Mouse (Mus musculus) stomach, postnatal 0 days (tissue): ENCODE measurements around the gene Heatr6. TPM values are rescaled to one million over a fixed set of nuclear protein-coding genes. Genes with fewer than 3 reads are reported as not detected.

Experiments used
- ATAC-seq: fragments of 200-750 bp; cut with Nextera tagmentation; 2 replicates; pipeline ENCODE4 v1.8.0; 2017; ENCODE audit not compliant: low FRiP score, low TSS enrichment
- DNase-seq: peaks from one replicate; pipeline ENCODE4 v3.0.0-alpha.2; 2016; ENCODE audit warnings: low spot score
- H3K27ac ChIP-seq: fragments of 300-500 bp; sonication (generic); replicated peaks from 2 replicates; pipeline ENCODE4 v1.5.1; 2014; ENCODE audit warnings: mild to moderate bottlenecking, control low read depth
- H3K27me3 ChIP-seq: fragments of 300-500 bp; sonication (generic); 2 replicates; pipeline ENCODE4 v1.6.1; 2014; ENCODE audit warnings: low read length; ENCODE audit not compliant: control insufficient read depth, insufficient read depth
- H3K36me3 ChIP-seq: fragments of 300-500 bp; sonication (generic); 2 replicates; pipeline ENCODE4 v1.6.1; 2014; ENCODE audit warnings: low read length, mixed read lengths; ENCODE audit not compliant: control insufficient read depth, insufficient read depth
- H3K4me1 ChIP-seq: fragments of 300-500 bp; sonication (generic); replicated peaks from 2 replicates; pipeline ENCODE4 v1.6.1; 2014; ENCODE audit warnings: antibody characterized with exemption; ENCODE audit not compliant: control insufficient read depth, insufficient read depth
- H3K4me2 ChIP-seq: fragments of 300-500 bp; sonication (generic); replicated peaks from 2 replicates; pipeline ENCODE4 v1.6.1; 2014; ENCODE audit warnings: low read depth, mild to moderate bottlenecking, control low read depth, moderate library complexity
- H3K4me3 ChIP-seq: fragments of 300-500 bp; sonication (generic); 2 replicates; pipeline ENCODE4 v1.5.1; 2014; ENCODE audit warnings: low read depth, low read length, control low read depth
- H3K9ac ChIP-seq: fragments of 300-500 bp; sonication (generic); 2 replicates; pipeline ENCODE4 v1.6.1; 2014; ENCODE audit warnings: mild to moderate bottlenecking, low read length, control low read depth, mixed read lengths
- H3K9me3 ChIP-seq: fragments of 300-500 bp; sonication (generic); 2 replicates; pipeline ENCODE4 v1.6.1; 2016; ENCODE audit warnings: low read length; ENCODE audit not compliant: control insufficient read depth
- CTCF ChIP-seq: IDR thresholded peaks from 2 replicates; pipeline ENCODE4 v1.5.1; 2016; ENCODE audit warnings: antibody characterized with exemption, low read depth, mild to moderate bottlenecking, moderate library complexity
- EP300 ChIP-seq: optimal IDR thresholded peaks from 2 replicates; pipeline ENCODE3; 2016; ENCODE audit warnings: antibody characterized with exemption
- WGBS: fragments of 180-500 bp; shearing (Covaris S2); extraction: QIAGEN DNeasy Blood & Tissue Kit; methylation state at CpG from one replicate; pipeline ENCODE4 v1.1.7; 2014; 5-methylcytosine and 5-hydroxymethylcytosine counted together
- polyA plus RNA-seq: library from polyadenylated mRNA; unstranded; fragments of >200 nt; fragmentation: Nextera tagmentation; extraction: Ambion mirVana; gene quantifications from 2 replicates; pipeline ENCODE4 v1.2.1, GENCODE M21; 2015

Gene Heatr6
- polyA plus RNA-seq, 1 experiment from 2014 or later = 9.2 TPM

DNA sequence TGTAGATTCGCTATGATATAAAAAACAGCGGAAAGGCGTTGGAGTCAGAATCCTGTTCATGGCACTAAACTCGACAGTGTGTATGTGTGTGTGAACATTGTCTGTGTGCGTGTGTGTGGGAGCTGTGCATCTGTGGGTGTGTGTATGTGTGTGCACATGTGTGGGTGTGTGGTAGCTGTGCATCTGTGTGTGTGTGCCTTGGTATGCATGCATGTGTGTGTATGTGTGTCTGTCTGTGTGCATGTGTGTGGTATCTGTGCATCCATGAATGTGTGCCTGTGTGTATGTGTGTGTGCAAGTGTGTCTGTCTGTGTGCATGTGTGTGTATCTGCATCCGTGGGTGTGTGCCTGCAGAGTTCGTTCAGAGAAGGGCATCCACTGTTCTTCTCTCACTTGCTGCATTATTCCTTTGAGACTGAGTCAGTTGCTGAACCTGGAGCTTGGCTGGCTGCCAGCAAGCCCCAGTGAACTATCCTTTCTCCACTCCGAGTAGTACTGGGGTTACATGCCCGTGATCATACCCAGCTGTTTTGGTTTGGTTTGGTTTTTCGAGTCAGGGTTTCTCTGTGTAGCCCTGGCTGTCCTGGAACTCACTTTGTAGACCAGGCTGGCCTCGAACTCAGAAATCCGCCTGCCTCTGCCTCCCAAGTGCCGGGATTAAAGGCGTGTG, 30.6 kb downstream of the Heatr6 start:
- Histone ChIP-seq H3K36me3 (peaks cover 23% of the 10 kb centered on the region), H3K9me3 (no peaks in the 10 kb centered on the region), H3K27me3 (no peaks in the 10 kb centered on the region), H3K9ac (no peak overlapping the region), H3K4me2 (no peak overlapping the region), H3K4me1 (no peaks in the 10 kb centered on the region), H3K27ac (no peak overlapping the region), H3K4me3 (no peak overlapping the region)
- ATAC-seq (no peak), DNase-seq (no peak)
- TF ChIP-seq CTCF (no peak), EP300 (no peak)
- WGBS = 74% methylated on average over 14 of the region's 14 CpGs

DNA sequence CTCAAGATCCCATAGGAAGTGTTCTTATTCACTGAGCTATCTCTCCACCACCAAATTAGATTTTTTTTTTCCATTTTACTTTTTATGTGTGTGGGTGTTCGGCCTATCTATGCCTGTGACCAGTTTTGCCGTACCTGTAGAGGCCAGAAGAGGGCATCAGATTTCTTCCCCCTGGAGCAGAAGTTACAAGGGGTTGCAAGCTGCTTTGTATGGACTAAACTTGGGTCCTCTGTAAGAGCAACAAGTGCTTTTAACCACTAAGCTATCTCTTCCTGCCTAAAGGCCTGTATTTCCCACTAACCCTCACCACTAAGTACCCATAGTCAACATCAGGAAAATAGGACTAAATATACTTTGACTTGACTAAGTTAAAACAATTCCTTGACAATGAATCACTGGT, 31.2 kb downstream of the Heatr6 start:
- Histone ChIP-seq H3K27me3 (no peaks in the 10 kb centered on the region), H3K9me3 (no peaks in the 10 kb centered on the region), H3K4me2 (no peak overlapping the region), H3K4me1 (no peaks in the 10 kb centered on the region), H3K27ac (no peak overlapping the region), H3K4me3 (no peak overlapping the region), H3K9ac (no peak overlapping the region), H3K36me3 (peaks cover 23% of the 10 kb centered on the region)
- DNase-seq (no peak), ATAC-seq (no peak)
- 80% methylated on average over 2 of the region's 2 CpGs for WGBS
- TF ChIP-seq CTCF = peak; percentile 39
- TF ChIP-seq EP300 = no peak

GRCm38 (mm10) chr11:83785366-83785765, 31.9 kb downstream of the Heatr6 start:
- Histone ChIP-seq H3K4me3 (no peak overlapping the region), H3K27me3 (no peaks in the 10 kb centered on the region), H3K27ac (no peak overlapping the region), H3K9me3 (no peaks in the 10 kb centered on the region), H3K4me2 (no peak overlapping the region), H3K4me1 (no peaks in the 10 kb centered on the region), H3K36me3 (peaks cover 18% of the 10 kb centered on the region), H3K9ac (no peak overlapping the region)
- ATAC-seq (peak; percentile 59; the same call in 1 of the 2 replicates), DNase-seq (peak; percentile 57)
- 3% methylated on average over 2 of the region's 2 CpGs for whole genome bisulfite sequencing
- TF ChIP-seq CTCF (peak; percentile 87), EP300 (no peak)

GRCm38 (mm10) chr11:83786835-83787234, 33.3 kb downstream of the Heatr6 start:
- Histone ChIP-seq H3K9me3 (no peaks in the 10 kb centered on the region), H3K4me3 (no peak overlapping the region), H3K27me3 (no peaks in the 10 kb centered on the region), H3K9ac (no peak overlapping the region), H3K4me2 (no peak overlapping the region), H3K4me1 (no peaks in the 10 kb centered on the region), H3K27ac (0 out of 2 replicates have a peak overlapping the region, but pooled peaks have one; percentile 18), H3K36me3 (0 out of 2 replicates have a peak, but pooled peaks cover 6% of the 10 kb centered on the region)
- DNase-seq (peak; percentile 52), ATAC-seq (peak; percentile 46; the same call in 1 of the 2 replicates)
- TF ChIP-seq EP300 (no peak), CTCF (no peak)
- WGBS = 52% methylated on average over 4 of the region's 4 CpGs

DNA sequence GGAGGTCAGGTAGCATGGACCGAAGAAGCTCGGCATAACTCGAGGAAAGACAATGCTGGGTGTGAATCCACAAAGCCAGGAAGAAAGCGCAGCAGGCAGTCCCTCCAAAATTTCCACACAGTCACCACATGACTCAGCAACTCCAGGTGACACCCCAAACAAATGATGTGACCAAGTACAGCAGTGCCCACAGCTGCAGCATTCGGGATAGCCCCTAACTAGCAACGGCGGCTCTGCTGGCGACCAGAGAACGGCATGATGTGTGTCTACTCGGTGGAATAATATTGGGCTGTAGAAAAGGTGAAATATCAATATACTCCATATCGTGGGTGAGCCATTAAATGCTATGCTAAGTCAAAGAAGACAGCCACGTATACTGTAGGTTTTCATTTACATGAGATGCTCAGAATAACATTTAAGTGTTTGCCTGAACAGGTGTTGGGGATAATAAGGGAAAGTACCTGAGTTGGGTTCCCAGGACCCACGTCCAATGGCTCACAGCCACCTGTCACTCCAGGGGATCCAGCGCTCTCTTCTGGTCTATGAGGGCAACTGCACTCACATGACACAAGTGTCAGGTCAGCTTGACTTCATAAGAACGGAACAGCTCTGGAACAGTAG, 34.0 kb downstream of the Heatr6 start:
- no peak overlapping the region for H3K4me2 ChIP-seq
- no peaks in the 10 kb centered on the region for H3K4me1 ChIP-seq
- H3K9ac ChIP-seq = no peak overlapping the region
- no peaks in the 10 kb centered on the region for H3K27me3 ChIP-seq
- TF ChIP-seq CTCF = peak; percentile 32
- no peak for TF ChIP-seq EP300
- no peak overlapping the region for H3K4me3 ChIP-seq
- no peak for ATAC-seq
- H3K27ac ChIP-seq = 0 out of 2 replicates have a peak overlapping the region, but pooled peaks have one; percentile 18
- DNase-seq = no peak
- 0 out of 2 replicates have a peak, but pooled peaks cover 6% of the 10 kb centered on the region for H3K36me3 ChIP-seq
- WGBS = 78% methylated on average over 15 of the region's 15 CpGs
- H3K9me3 ChIP-seq = no peaks in the 10 kb centered on the region

- no peak overlapping the region for H3K9ac ChIP-seq
- no peak for TF ChIP-seq CTCF
- no peak for TF ChIP-seq EP300
- no peaks in the 10 kb centered on the region for H3K27me3 ChIP-seq
- H3K4me2 ChIP-seq = no peak overlapping the region
- DNase-seq (no peak), ATAC-seq (no peak)
- no peak overlapping the region for H3K27ac ChIP-seq
- H3K4me3 ChIP-seq = no peak overlapping the region
- H3K36me3 ChIP-seq = 0 out of 2 replicates have a peak, but pooled peaks cover under 1% of the 10 kb centered on the region
- no peaks in the 10 kb centered on the region for H3K4me1 ChIP-seq
- 77% methylated on average over 8 of the region's 8 CpGs for WGBS
- H3K9me3 ChIP-seq = no peaks in the 10 kb centered on the region
Observed at GRCm38 (mm10) chr11:83788331-83788730, 34.8 kb downstream of the Heatr6 start.
